Mouse (Mus musculus) adrenal gland, postnatal 4 days (tissue): Measurements from ENCODE around the gene Nebl. TPM values are rescaled to one million over a fixed set of nuclear protein-coding genes. Genes with fewer than 3 reads are reported as not detected.
A peak's percentile ranks its signal among the peaks of the same experiment; 100 is the strongest.

Experiments
- DNase-seq, 2 experiments: peaks; one replicate each; pipeline ENCODE4 v3.0.0; 2021 to 2022; ENCODE audit warnings: low spot score in 2 of 2, mixed read lengths in 2 of 2
- total RNA-seq, 2 experiments: library from RNA; stranded (reverse); gene quantifications; 2 replicates each; pipeline ENCODE4 v1.2.3; 2021

Nebl gene
- total RNA-seq, 2 experiments from 2014 or later: 7.9 to 10.2 TPM

GRCm38 (mm10) chr2:17710083-17710482 lies 21.2 kb downstream of the Nebl start:
- no peak for DNase-seq

DNA sequence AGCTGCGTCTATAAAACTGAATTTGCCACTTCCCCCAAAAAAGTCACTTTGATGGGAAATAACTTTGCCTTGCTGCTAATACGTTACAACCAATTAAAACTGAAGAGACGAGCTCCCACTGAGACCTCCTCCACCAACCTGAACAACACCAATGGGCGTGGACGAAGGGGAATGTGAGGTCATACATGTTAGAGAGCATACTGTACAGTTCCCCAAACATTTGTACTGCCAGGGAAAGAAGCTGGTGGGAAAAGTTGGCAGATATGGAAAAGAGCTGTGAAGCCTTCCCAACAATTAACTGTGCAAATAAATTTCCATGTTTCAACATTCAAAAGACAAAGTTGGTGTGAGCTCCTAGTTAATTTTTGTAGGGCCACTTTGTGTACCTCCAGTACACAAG lies 25.3 kb downstream of the Nebl start:
- no peak for DNase-seq

DNA sequence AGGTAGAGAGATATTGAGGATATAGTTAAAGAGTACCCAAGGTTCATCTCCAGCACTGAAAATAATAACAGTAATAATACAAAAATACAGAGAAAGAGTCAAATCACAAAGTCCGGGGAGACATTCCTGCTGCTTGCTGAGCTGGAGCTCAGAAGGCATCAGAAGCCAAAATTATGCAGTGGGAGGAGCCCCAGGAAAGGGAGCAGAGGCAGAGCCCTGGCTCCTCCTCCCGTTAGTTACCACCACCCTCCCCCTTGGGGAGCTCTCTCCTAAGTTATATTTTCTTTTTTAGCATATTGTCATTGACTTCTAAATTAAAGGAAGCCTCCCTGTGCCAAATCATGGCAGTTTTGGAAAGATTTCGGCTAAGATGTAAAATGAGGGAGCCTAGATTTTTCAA lies 25.8 kb downstream of the Nebl start:
- DNase-seq: no peak

DNA sequence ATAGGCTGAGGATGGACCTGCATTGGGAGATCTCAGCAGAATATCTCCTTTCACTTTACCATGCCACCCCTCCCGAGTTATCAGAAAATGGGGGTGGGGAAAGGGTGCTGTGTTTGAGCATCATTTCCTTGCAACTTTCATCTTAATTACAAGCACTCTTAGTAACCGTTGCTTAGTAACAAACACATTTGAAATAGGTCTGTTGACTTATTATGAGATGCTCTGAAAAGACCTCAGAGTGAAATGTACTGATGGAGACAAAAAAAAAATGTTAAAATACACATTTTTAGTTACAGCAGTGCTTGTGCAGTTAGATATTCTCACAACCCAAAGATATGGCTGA lies 28.1 kb downstream of the Nebl start:
- no peak for DNase-seq

DNA sequence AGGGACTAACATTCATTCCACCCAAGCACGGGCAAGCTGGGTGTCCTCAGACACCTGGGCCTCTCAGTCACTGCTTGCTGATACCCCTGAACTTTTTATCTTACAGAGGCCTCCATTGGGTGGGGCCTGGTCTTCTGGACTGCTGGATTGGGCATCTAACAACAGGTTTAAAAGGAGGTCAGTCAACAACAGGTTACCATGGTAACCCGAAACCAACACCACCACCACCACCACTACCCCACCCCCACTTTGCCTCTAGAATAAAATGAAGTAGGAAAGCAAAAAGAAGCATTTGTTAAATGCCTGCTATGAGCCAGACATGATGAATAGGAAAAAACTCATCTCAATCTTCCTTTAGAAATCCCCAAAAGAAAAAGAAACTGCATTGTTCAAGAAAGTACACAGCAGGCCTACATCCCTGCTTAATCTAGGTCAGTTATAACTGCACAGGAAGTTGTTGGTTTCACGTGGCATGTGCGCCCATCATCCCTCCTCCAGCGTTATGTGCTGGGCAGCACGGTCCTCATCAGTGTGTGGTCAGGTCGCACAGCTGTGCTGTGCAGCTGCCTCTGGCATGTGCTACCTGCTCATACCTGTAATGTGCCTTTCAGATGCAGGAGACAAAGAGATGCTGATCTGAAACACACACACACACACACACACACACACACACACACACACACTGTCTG lies 28.6 kb downstream of the Nebl start:
- no peak for DNase-seq

- no peak for DNase-seq
Observed at GRCm38 (mm10) chr2:17698161-17699087, 32.8 kb downstream of the Nebl start.

DNA sequence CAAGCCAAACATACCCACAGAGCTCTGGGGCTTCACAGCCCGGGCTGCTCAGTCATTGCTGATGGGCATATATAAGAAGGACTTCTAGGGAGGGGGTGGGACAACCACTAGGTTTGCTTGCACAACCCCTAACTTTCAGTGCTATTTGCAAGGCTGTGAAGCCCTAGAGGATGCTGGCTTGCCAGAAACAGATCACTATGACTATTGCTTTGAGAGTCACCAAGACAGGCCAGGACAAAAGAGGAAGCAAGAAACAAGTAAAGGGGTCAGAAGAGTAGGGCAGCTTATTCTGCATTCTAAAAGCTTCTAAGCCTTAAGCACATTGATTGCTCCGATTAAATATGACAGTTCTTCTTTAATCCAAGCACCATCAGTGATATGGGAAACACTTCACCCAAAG lies 38.3 kb downstream of the Nebl start:
- DNase-seq: no peak

- DNase-seq: no peak
Observed at GRCm38 (mm10) chr2:17690264-17690663, 41.0 kb downstream of the Nebl start.

- DNase-seq: no peak
Observed at GRCm38 (mm10) chr2:17687141-17687540, 44.1 kb downstream of the Nebl start.

DNA sequence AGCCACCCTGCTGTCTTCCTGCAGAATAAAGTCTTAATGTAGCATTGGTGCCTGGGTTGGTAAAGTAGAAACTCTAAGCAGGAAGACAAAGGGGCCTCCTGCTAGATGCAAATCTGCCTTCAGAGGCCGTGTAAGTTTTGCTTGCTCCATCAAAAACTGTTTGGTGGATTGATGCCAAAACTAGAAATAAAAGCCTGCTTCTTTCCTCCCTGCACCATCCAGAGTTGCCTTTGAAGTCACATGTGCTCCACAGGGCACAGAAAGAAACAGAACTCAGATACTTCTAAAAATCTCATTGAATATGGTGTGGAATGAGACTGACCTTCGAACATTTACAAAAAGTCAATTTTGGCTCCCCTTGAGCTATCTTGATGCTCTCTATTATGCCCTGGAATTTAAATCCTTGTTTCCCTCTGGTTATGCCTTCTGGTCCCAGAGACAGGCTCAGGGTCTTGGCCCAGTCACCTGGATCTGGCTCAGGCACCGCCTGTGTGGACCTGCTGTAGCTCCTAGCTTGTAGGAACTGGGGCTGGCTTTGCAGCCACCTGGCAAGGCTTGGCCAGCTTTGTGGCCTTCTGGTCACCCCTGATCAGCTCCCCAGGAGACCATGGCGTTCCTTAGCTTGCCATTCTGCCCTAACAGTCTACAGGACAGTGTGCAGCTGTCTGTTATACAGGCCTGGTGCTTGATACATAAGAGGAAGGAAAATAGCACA lies 47.8 kb downstream of the Nebl start:
- DNase-seq: no peak

GRCm38 (mm10) chr2:17672156-17672555 lies 59.1 kb downstream of the Nebl start:
- DNase-seq: no peak

GRCm38 (mm10) chr2:17671566-17671965 lies 59.7 kb downstream of the Nebl start:
- DNase-seq: no peak

DNA sequence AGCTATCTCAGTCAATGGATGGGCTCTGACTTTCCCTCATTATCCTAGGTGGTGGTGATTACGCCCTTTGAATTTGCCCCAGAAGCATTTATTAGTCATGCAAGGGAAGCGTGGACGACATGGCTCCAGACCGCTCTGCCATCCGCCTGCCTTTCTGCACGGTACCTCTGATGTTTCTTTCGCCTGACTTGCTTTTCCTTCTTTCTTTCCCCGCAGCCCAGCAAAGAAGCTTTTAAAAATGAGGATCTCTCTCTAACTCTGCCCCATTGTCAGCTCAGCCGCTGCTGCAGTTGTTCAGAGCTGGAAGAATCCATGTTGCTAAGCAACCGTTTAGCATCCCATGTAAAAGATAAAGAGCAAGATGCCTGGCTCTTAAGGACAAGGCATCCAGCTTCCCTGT lies 61.3 kb downstream of the Nebl start:
- no peak for DNase-seq

DNA sequence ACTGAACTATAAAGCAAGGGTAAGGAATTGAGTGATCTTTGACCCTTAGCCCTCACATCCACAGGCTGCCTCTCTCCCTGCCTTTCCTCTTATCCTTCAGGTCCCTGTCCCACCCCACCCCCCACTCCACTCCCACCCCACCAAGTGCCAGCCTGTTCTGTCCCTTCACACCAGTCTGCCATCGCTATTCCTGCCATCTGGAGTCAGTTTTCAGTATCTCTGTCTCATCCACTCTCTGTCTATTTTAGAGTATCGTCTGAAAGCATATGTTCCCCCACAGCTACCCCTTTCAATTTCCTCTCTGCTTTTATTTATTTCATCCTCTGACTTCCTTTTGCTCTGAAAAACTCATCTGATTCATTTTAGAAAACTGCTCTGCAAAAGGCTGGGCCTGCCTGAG lies 62.3 kb downstream of the Nebl start:
- no peak for DNase-seq

- DNase-seq: no peak
Observed at GRCm38 (mm10) chr2:17658176-17658575, 73.1 kb downstream of the Nebl start.

DNA sequence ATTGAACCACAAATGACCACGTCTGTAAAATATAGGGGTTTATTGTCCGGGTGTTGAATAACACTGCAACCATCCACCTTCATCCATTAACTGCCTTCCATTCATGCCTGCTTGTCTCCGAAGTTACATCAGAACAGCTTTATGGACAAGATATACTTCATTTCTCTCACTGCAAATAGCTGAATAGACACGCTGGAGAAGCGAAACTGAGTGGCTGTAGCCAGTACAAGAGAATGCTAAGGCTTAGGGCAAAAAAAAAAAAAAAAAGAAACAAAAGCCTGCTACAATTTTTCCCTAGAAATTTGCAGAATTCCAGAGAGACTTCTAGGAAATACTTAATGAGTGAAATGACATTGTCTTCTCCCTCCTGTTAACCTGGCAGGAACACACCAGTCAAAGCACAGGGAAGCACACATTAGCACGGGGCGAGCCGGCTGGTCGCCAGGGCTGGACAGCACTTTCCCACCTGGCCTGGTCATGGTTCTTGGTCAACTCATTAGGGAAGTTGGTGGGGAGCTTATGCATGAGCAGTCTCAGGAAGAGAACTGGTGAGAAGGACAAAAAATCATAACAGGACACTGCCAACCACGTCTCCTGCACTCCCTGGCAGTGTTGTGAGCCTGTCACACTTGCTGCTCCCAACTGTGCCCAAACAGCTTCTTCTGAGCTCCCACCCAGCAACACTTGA lies 81.0 kb downstream of the Nebl start:
- no peak for DNase-seq

DNA sequence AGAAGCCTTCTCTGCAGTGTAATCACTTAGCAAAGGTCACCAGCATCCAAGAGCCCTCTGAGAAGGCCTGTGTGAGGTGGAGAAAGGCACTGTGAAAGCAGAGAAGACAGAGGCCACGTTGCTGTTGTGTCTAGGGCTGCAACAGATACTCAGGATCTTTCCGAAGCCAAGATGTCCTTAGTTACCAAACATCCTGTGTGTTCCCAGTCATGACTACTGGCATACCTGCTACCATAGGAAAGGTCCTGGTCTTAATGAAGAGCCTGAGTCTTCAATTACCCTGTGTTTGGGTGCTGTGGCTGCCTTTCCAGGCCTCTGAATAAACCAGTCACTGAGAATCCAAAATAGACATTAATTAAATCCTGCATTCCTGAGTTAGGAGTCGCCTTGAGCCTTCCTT lies 81.5 kb downstream of the Nebl start:
- no peak for DNase-seq

DNA sequence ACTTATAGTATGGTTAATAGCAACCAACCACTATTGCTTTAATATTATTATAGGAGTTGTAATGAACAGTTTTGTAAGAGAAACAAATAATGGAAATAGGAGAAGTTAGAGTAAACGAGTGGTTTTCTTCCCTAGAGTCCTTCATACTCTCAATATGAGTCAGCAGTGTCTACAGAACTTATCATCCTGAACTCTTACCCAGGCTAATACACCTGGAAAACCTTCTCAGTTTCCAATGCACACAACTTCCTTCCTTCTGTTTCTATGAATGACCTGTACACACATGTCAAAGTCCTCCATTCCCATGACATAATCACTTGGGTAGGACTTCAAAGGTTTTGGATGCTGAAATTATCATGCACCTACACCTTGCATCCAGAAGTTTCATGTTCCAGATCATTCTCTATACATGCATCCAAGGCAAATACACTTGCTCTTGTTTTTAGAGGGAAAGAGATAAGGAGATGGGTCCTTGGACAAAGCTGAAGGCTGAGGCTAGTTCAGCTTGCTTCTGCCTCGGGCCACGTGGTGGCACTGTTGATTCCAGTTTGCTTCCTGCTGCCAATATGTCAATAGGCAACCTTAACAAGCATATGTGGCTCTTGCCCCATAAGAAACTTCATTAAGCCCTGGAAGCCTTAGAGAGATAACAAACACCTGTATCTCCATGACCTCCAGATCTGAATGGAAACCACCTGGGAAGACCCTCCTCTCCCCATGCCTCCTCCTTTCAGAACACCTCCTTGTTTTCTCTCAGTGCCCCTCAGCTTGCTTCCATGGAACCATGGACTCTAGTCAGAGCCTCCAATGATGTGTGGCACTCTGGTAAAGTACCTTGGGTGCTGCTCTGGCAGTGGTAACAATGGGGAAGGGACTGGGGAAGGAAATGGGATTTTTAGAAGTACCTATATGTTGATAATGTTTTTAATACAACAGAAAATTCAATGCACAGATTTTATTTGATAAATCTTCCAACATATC lies 86.7 kb downstream of the Nebl start:
- peak; percentile 8 to 25 for DNase-seq

DNA sequence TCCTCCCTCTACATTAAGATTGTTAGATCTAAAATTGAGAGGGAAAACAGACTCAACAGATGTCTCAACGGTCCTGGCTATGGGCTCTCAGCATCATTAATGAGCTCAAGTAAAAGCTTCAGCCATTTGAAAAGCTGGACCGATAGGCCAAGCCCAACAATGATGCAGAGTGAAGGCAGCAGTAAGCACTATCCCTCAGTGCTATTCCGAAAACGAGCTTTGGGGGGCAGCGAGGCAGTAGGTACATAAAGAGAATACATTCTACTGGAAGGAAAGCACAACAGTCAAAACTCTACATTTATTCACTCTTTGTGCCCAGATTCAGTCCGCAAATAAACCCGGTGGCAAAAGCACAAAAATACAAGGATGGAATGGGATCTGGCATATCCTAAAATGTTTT lies 87.4 kb downstream of the Nebl start:
- DNase-seq: no peak

- no peak for DNase-seq
Observed at GRCm38 (mm10) chr2:17642770-17643169, 88.5 kb downstream of the Nebl start.
